8 mouse cellular contexts compared by ENCODE assay signal in genomic region chr17:53479604-53480041, GRCm38 (mm10). TPM values are rescaled to one million over a fixed set of nuclear protein-coding genes. Genes with fewer than 3 reads are reported as not detected.
A peak's percentile ranks its signal among the peaks of the same experiment; 100 is the strongest.
DNase-seq lines count a peak whose midpoint lies in the region; ATAC-seq and TF ChIP-seq lines count a peak whose summit lies in the region.

No protein-coding gene starts in this region.

- peak; percentile 8; the same call in 1 of the 2 replicates for ATAC-seq in forebrain, embryonic 11.5 days (replicated peaks; ENCODE audit: low FRiP score)
- peak; percentile 43 for ATAC-seq in liver, postnatal 0 days
- no peak for ATAC-seq in neural tube, embryonic 12.5 days (ENCODE audit: low FRiP score, low read depth)

- peaks cover 8 to 11% of the 10 kb centered on the region in 2 experiments; a peak in 3 of 4 replicates for H3K4me1 ChIP-seq in ES-E14 (ENCODE audit: control insufficient read depth in 2 of 2, insufficient read depth in 2 of 2, low read length in 2 of 2, poor library complexity in 1 of 2)
- peaks cover 2% of the 10 kb centered on the region for H3K4me1 ChIP-seq in bone marrow, adult 2 months (ENCODE audit: control insufficient read depth, insufficient read depth, low read length)
- peaks cover 2% of the 10 kb centered on the region; the same call in 1 of the 2 replicates for H3K4me1 ChIP-seq in forebrain, embryonic 11.5 days (replicated peaks; ENCODE audit: control insufficient read depth, insufficient read depth, low read length)
- H3K4me1 ChIP-seq in liver, postnatal 0 days (ENCODE audit: insufficient read depth) = peaks cover 23% of the 10 kb centered on the region
- H3K4me1 ChIP-seq in neural tube, embryonic 12.5 days = peaks cover 17% of the 10 kb centered on the region

- H3K27me3 ChIP-seq in forebrain, embryonic 11.5 days (ENCODE audit: control insufficient read depth, insufficient read depth, low read length) = no peaks in the 10 kb centered on the region
- no peaks in the 10 kb centered on the region for H3K27me3 ChIP-seq in liver, postnatal 0 days (ENCODE audit: insufficient read depth, low read length)
- H3K27me3 ChIP-seq in neural tube, embryonic 12.5 days (replicated peaks) = no peaks in the 10 kb centered on the region

- DNase-seq in ES-E14 (ENCODE audit: low read depth, low spot score) = peak; percentile 35
- peak; percentile 81 for DNase-seq in forebrain, embryonic 11.5 days (ENCODE audit: low spot score)
- peak; percentile 46 to 74 for DNase-seq in heart, postnatal 36 days
- DNase-seq in layer of hippocampus, adult 18-20 months (ENCODE audit: low spot score in 2 of 2) = peak; percentile 59 to 71
- DNase-seq in liver, postnatal 0 days = peak; percentile 68
- peak; percentile 58 for DNase-seq in thymus, postnatal 25 days

- H3K27ac ChIP-seq in ES-E14 (ENCODE audit: insufficient read depth, low read depth, low read length, poor library complexity, severe bottlenecking) = peak overlapping the region; percentile 97
- peak overlapping the region; percentile 99 for H3K27ac ChIP-seq in bone marrow, adult 2 months (ENCODE audit: control insufficient read depth, insufficient read depth, low read depth, low read length, poor library complexity)
- H3K27ac ChIP-seq in forebrain, embryonic 11.5 days (ENCODE audit: low read depth, low read length) = peak overlapping the region; percentile 93
- peak overlapping the region; percentile 100 for H3K27ac ChIP-seq in liver, postnatal 0 days (ENCODE audit: low read depth)
- H3K27ac ChIP-seq in neural tube, embryonic 12.5 days = peak overlapping the region; percentile 93

- peak overlapping the region; percentile 98 for H3K9ac ChIP-seq in ES-E14 (ENCODE audit: insufficient read depth, low read depth, low read length, poor library complexity, severe bottlenecking)
- peak overlapping the region; percentile 87 for H3K9ac ChIP-seq in forebrain, embryonic 11.5 days (ENCODE audit: low read length)
- peak overlapping the region; percentile 98 for H3K9ac ChIP-seq in liver, postnatal 0 days (replicated peaks)
- peak overlapping the region; percentile 97 for H3K9ac ChIP-seq in neural tube, embryonic 12.5 days

- no peak for TF ChIP-seq POLR2A in bone marrow, adult 2 months (IDR thresholded peaks at IDR 0.05; ENCODE audit: borderline replicate concordance, control insufficient read depth, low read depth, low read length)

- WGBS in bone marrow, adult 2 months = under 1% methylated on average over 33 of the region's 33 CpGs
- under 1% methylated on average over 32 of the region's 33 CpGs for WGBS in forebrain, embryonic 11.5 days
- WGBS in liver, postnatal 0 days (ENCODE audit: insufficient replicate concordance) = under 1% methylated on average over 26 of the region's 33 CpGs
- under 1% methylated on average over 33 of the region's 33 CpGs for WGBS in neural tube, embryonic 12.5 days

- no peak for TF ChIP-seq CTCF in bone marrow, adult 2 months (IDR thresholded peaks at IDR 0.05; ENCODE audit: control insufficient read depth, insufficient read depth, low read length)
- 0 out of 2 replicates have a peak, but pooled peaks have one; percentile 8 for TF ChIP-seq CTCF in liver, postnatal 0 days (IDR thresholded peaks at IDR 0.05; ENCODE audit: low read depth)

- H3K4me3 ChIP-seq in ES-E14 (ENCODE audit: insufficient read depth in 1 of 2, low read depth in 1 of 2, low read length in 2 of 2, poor library complexity in 1 of 2, severe bottlenecking in 1 of 2) = peak overlapping the region; percentile 80 to 81
- H3K4me3 ChIP-seq in bone marrow, adult 2 months (replicated peaks; ENCODE audit: control insufficient read depth, low read depth, low read length) = peak overlapping the region; percentile 82
- peak overlapping the region; percentile 91 for H3K4me3 ChIP-seq in forebrain, embryonic 11.5 days (ENCODE audit: low read depth, low read length)
- H3K4me3 ChIP-seq in liver, postnatal 0 days (ENCODE audit: low read depth, low read length) = peak overlapping the region; percentile 100
- peak overlapping the region; percentile 96 for H3K4me3 ChIP-seq in neural tube, embryonic 12.5 days

- no peaks in the 10 kb centered on the region for H3K9me3 ChIP-seq in ES-E14 (ENCODE audit: control insufficient read depth, insufficient read depth, low read depth, low read length)
- H3K9me3 ChIP-seq in forebrain, embryonic 11.5 days (ENCODE audit: control insufficient read depth, low read length) = no peaks in the 10 kb centered on the region
- H3K9me3 ChIP-seq in liver, postnatal 0 days (ENCODE audit: low read length) = no peaks in the 10 kb centered on the region
- H3K9me3 ChIP-seq in neural tube, embryonic 12.5 days = no peaks in the 10 kb centered on the region

- TF ChIP-seq EP300 in liver, postnatal 0 days (IDR thresholded peaks at IDR 0.05; ENCODE audit: low read depth) = no peak

- no peaks in the 10 kb centered on the region; the same call in 1 of the 2 replicates for H3K36me3 ChIP-seq in ES-E14 (ENCODE audit: control insufficient read depth, insufficient read depth, low read length, poor library complexity, severe bottlenecking)
- H3K36me3 ChIP-seq in forebrain, embryonic 11.5 days (ENCODE audit: control insufficient read depth, insufficient read depth, low read length) = no peaks in the 10 kb centered on the region
- peaks cover 9% of the 10 kb centered on the region for H3K36me3 ChIP-seq in liver, postnatal 0 days (replicated peaks; ENCODE audit: insufficient read depth, low read length)
- H3K36me3 ChIP-seq in neural tube, embryonic 12.5 days = no peaks in the 10 kb centered on the region; the same call in 1 of the 2 replicates

- in situ Hi-C loops in ES-E14 (cut with MboI; ENCODE audit: low sequenced_read_pairs in 2 of 2, unreplicated experiment in 2 of 2) = no loop called here

- peak overlapping the region; percentile 52 for H3K4me2 ChIP-seq in forebrain, embryonic 11.5 days (ENCODE audit: low read depth, low read length, severe bottlenecking)
- H3K4me2 ChIP-seq in liver, postnatal 0 days (ENCODE audit: low read depth, low read length) = peak overlapping the region; percentile 88
- H3K4me2 ChIP-seq in neural tube, embryonic 12.5 days (replicated peaks) = peak overlapping the region; percentile 86

- intact Hi-C loops in heart, postnatal 36 days (cut with DNase I) = loop anchor here (2.0 to 5.0 kb wide), 3 partner anchors 17 to 208 kb away; partner anchors contain the start of genes Efhb, Kat2b and Sgo1

TF ChIP-seq in ES-E14, 5 proteins besides CTCF, POLR2A, EP300 and RAD21:
- no peak for TF ChIP-seq HCFC1 (IDR thresholded peaks at IDR 0.05; ENCODE audit: borderline replicate concordance, insufficient read depth, low read length)
- TF ChIP-seq CHD2 (IDR thresholded peaks at IDR 0.05; ENCODE audit: low read depth, low read length) = no peak
- no peak for TF ChIP-seq ZNF384 (IDR thresholded peaks at IDR 0.05; ENCODE audit: low read depth, low read length)
- no peak for TF ChIP-seq MAFK (IDR thresholded peaks at IDR 0.05; ENCODE audit: insufficient read depth, low read depth, low read length)
- TF ChIP-seq ZC3H11A (IDR thresholded peaks at IDR 0.05; ENCODE audit: borderline replicate concordance, low read depth, low read length) = no peak

RNA-seq across cellular contexts. Expression of gene Rab5a, which starts 0.6 kb away (rescaled TPM):
- total RNA-seq in ES-E14 (2012; rRNA removed) = 32.7 and 50.5 TPM in 2 replicates
- polyA plus RNA-seq in bone marrow, adult 2 months (2011; ENCODE audit: insufficient read depth, insufficient read length, low replicate concordance, missing spikeins) = 14.3 and 23.3 TPM in 2 replicates
- 87.6 and 92.5 TPM in 2 replicates for polyA plus RNA-seq in forebrain, embryonic 11.5 days (2014; fragmentation: Nextera tagmentation; extraction: Ambion mirVana)
- 10 to 100 TPM; 56.2 to 56.9 TPM for total RNA-seq in heart, postnatal 36 days (2021)
- total RNA-seq in layer of hippocampus, adult 18-20 months (2021) = 100 to 1,000 TPM; 117 TPM
- polyA plus RNA-seq in liver, postnatal 0 days (2015; fragmentation: Nextera tagmentation; extraction: Ambion mirVana) = 32.6 and 35.2 TPM in 2 replicates
- 124 and 140 TPM in 2 replicates for polyA plus RNA-seq in neural tube, embryonic 12.5 days (2016; fragmentation: Nextera tagmentation; extraction: Ambion mirVana)

RNA-seq across cellular contexts. Expression of gene Efhb, which starts 16.5 kb away (rescaled TPM):
- total RNA-seq in ES-E14 (2012; rRNA removed) = 0.40 and 0.85 TPM in 2 replicates
- polyA plus RNA-seq in bone marrow, adult 2 months (2011; ENCODE audit: insufficient read depth, insufficient read length, low replicate concordance, missing spikeins) = not detected in 2 replicates
- polyA plus RNA-seq in forebrain, embryonic 11.5 days (2014; fragmentation: Nextera tagmentation; extraction: Ambion mirVana) = 0.41 and 0.48 TPM in 2 replicates
- total RNA-seq in heart, postnatal 36 days (2021) = under 1 TPM; 0.11 TPM
- under 1 TPM; 0.25 to 0.62 TPM for total RNA-seq in layer of hippocampus, adult 18-20 months (2021)
- polyA plus RNA-seq in liver, postnatal 0 days (2015; fragmentation: Nextera tagmentation; extraction: Ambion mirVana) = 0.09 and 0.11 TPM in 2 replicates
- 0.37 and 0.46 TPM in 2 replicates for polyA plus RNA-seq in neural tube, embryonic 12.5 days (2016; fragmentation: Nextera tagmentation; extraction: Ambion mirVana)

RNA-seq across cellular contexts. Expression of gene Pp2d1, which starts 59.6 kb away (rescaled TPM):
- total RNA-seq in ES-E14 (2012; rRNA removed) = 0.31 and 0.48 TPM in 2 replicates
- polyA plus RNA-seq in bone marrow, adult 2 months (2011; ENCODE audit: insufficient read depth, insufficient read length, low replicate concordance, missing spikeins) = not detected in 2 replicates
- polyA plus RNA-seq in forebrain, embryonic 11.5 days (2014; fragmentation: Nextera tagmentation; extraction: Ambion mirVana) = 0.47 and 0.49 TPM in 2 replicates
- total RNA-seq in heart, postnatal 36 days (2021) = not detected
- total RNA-seq in layer of hippocampus, adult 18-20 months (2021) = not detected
- polyA plus RNA-seq in liver, postnatal 0 days (2015; fragmentation: Nextera tagmentation; extraction: Ambion mirVana) = not detected in 2 replicates
- 0.30 and 0.45 TPM in 2 replicates for polyA plus RNA-seq in neural tube, embryonic 12.5 days (2016; fragmentation: Nextera tagmentation; extraction: Ambion mirVana)
